ENCODE assay signal across 28 mouse cellular contexts in genomic region chr11:71444056-71444455, GRCm38 (mm10).
DNase-seq lines count a peak whose midpoint lies in the region; ATAC-seq lines count a peak whose summit lies in the region.
"Had no signal": no experiment of that assay in that cellular context is flagged by ENCODE, and none has a peak within 500 bp of the region (broad histone marks: within the 10 kb centered on the region; RNA-seq: fewer than 3 reads in every experiment).

No protein-coding gene starts in this region.

- H3K27me3 ChIP-seq in embryonic facial prominence, embryonic 14.5 days (replicated peaks; ENCODE audit: control insufficient read depth, insufficient read depth, low read length): no peaks in the 10 kb centered on the region
- H3K27me3 ChIP-seq in embryonic facial prominence, embryonic 10.5 days (replicated peaks; ENCODE audit: low read depth, poor library complexity, severe bottlenecking): peaks cover 15% of the 10 kb centered on the region
- 0 out of 2 replicates have a peak, but pooled peaks cover 4% of the 10 kb centered on the region for H3K27me3 ChIP-seq in heart, embryonic 11.5 days (ENCODE audit: control insufficient read depth, insufficient read depth, low read length)
- no peaks in the 10 kb centered on the region for H3K27me3 ChIP-seq in hindbrain, embryonic 16.5 days (replicated peaks; ENCODE audit: control insufficient read depth, insufficient read depth, low read length)
- H3K27me3 ChIP-seq: embryonic facial prominence, embryonic 15.5 days; hindbrain, embryonic 15.5 days; megakaryocyte, embryonic 14.5 days; midbrain, embryonic 15.5 days had no signal

- DNase-seq in embryonic facial prominence, embryonic 14.5 days (ENCODE audit: low spot score): peak; percentile 26
- no peak for DNase-seq in embryonic facial prominence, embryonic 10.5 days (ENCODE audit: low spot score)
- peak; percentile 46 for DNase-seq in heart, adult 11 months
- peak; percentile 14 for DNase-seq in testis, postnatal 10 days (ENCODE audit: low spot score)
- no peak for DNase-seq in testis, postnatal 14 days (ENCODE audit: low spot score)
- DNase-seq: adrenal gland, postnatal 10 days; cerebellum, adult 11-12 months; cerebellum, adult 9-11 months; gastrocnemius, postnatal 25 days; heart, adult 18-20 months; heart, postnatal 10 days; kidney, adult 2 months; kidney, postnatal 36 days; layer of hippocampus, postnatal 36 days; left cerebral cortex, postnatal 4 days; liver, postnatal 0 days; lung, postnatal 4 days; thymus, postnatal 14 days had no signal

- no peak overlapping the region for H3K9ac ChIP-seq in embryonic facial prominence, embryonic 14.5 days (ENCODE audit: low read depth, low read length)
- no peak overlapping the region for H3K9ac ChIP-seq in heart, embryonic 11.5 days (ENCODE audit: low read depth, low read length)
- H3K9ac ChIP-seq in hindbrain, embryonic 16.5 days (ENCODE audit: low read depth, low read length): no peak overlapping the region
- H3K9ac ChIP-seq: embryonic facial prominence, embryonic 15.5 days; heart, embryonic 13.5 days; hindbrain, embryonic 15.5 days; intestine, embryonic 15.5 days; liver, embryonic 12.5 days; liver, postnatal 0 days; midbrain, embryonic 15.5 days had no signal

- no peak overlapping the region for H3K4me2 ChIP-seq in embryonic facial prominence, embryonic 14.5 days (ENCODE audit: low read depth, low read length)
- H3K4me2 ChIP-seq in heart, embryonic 11.5 days: no peak overlapping the region
- H3K4me2 ChIP-seq in hindbrain, embryonic 16.5 days (ENCODE audit: low read length): no peak overlapping the region
- H3K4me2 ChIP-seq: embryonic facial prominence, embryonic 15.5 days; heart, embryonic 13.5 days; hindbrain, embryonic 15.5 days; intestine, embryonic 15.5 days; liver, embryonic 12.5 days; midbrain, embryonic 15.5 days had no signal

- H3K4me3 ChIP-seq in embryonic facial prominence, embryonic 14.5 days (ENCODE audit: low read depth, low read length): no peak overlapping the region
- no peak overlapping the region for H3K4me3 ChIP-seq in embryonic facial prominence, embryonic 10.5 days
- H3K4me3 ChIP-seq in heart, embryonic 11.5 days (ENCODE audit: low read depth, low read length): no peak overlapping the region
- no peak overlapping the region for H3K4me3 ChIP-seq in hindbrain, embryonic 16.5 days (ENCODE audit: low read length)
- H3K4me3 ChIP-seq: embryonic facial prominence, embryonic 15.5 days; heart, embryonic 13.5 days; hindbrain, embryonic 10.5 days; hindbrain, embryonic 15.5 days; intestine, embryonic 15.5 days; liver, embryonic 12.5 days; megakaryocyte, embryonic 14.5 days; midbrain, embryonic 15.5 days had no signal

- no peak for ATAC-seq in embryonic facial prominence, embryonic 14.5 days (ENCODE audit: low read depth)
- no peak for ATAC-seq in heart, embryonic 11.5 days (replicated peaks; ENCODE audit: insufficient number of reproducible peaks, low FRiP score, low TSS enrichment)
- no peak for ATAC-seq in hindbrain, embryonic 16.5 days
- ATAC-seq: intestine, embryonic 15.5 days; liver, embryonic 12.5 days; liver, postnatal 0 days; midbrain, embryonic 15.5 days had no signal

- peaks cover 12% of the 10 kb centered on the region for H3K4me1 ChIP-seq in embryonic facial prominence, embryonic 14.5 days (ENCODE audit: control insufficient read depth, insufficient read depth, low read length)
- peaks cover 14% of the 10 kb centered on the region for H3K4me1 ChIP-seq in embryonic facial prominence, embryonic 10.5 days
- no peaks in the 10 kb centered on the region for H3K4me1 ChIP-seq in heart, embryonic 11.5 days (ENCODE audit: control insufficient read depth, insufficient read depth, low read length)
- H3K4me1 ChIP-seq in hindbrain, embryonic 16.5 days (ENCODE audit: control insufficient read depth, insufficient read depth, low read depth, low read length): peaks cover 20% of the 10 kb centered on the region
- H3K4me1 ChIP-seq: intestine, embryonic 15.5 days; liver, embryonic 12.5 days; megakaryocyte, embryonic 14.5 days had no signal

- H3K36me3 ChIP-seq in embryonic facial prominence, embryonic 14.5 days (ENCODE audit: control insufficient read depth, insufficient read depth, low read length): no peaks in the 10 kb centered on the region
- no peaks in the 10 kb centered on the region for H3K36me3 ChIP-seq in embryonic facial prominence, embryonic 10.5 days (replicated peaks)
- no peaks in the 10 kb centered on the region for H3K36me3 ChIP-seq in heart, embryonic 11.5 days (ENCODE audit: control insufficient read depth, insufficient read depth, low read length)
- H3K36me3 ChIP-seq in hindbrain, embryonic 16.5 days (ENCODE audit: control insufficient read depth, insufficient read depth, low read length): no peaks in the 10 kb centered on the region
- H3K36me3 ChIP-seq: embryonic facial prominence, embryonic 15.5 days; heart, embryonic 13.5 days; hindbrain, embryonic 10.5 days; hindbrain, embryonic 15.5 days; intestine, embryonic 15.5 days; liver, embryonic 12.5 days; midbrain, embryonic 15.5 days had no signal

- H3K27ac ChIP-seq in embryonic facial prominence, embryonic 14.5 days (replicated peaks; ENCODE audit: low read depth, low read length): no peak overlapping the region
- no peak overlapping the region for H3K27ac ChIP-seq in embryonic facial prominence, embryonic 10.5 days (replicated peaks)
- no peak overlapping the region for H3K27ac ChIP-seq in heart, embryonic 11.5 days (ENCODE audit: low read depth, low read length)
- no peak overlapping the region for H3K27ac ChIP-seq in hindbrain, embryonic 16.5 days (ENCODE audit: low read depth, low read length)
- H3K27ac ChIP-seq: embryonic facial prominence, embryonic 15.5 days; heart, embryonic 13.5 days; hindbrain, embryonic 10.5 days; hindbrain, embryonic 15.5 days; intestine, embryonic 15.5 days; liver, embryonic 12.5 days; midbrain, embryonic 15.5 days had no signal

- 42% methylated on average over 6 of the region's 6 CpGs for WGBS in embryonic facial prominence, embryonic 14.5 days
- WGBS in embryonic facial prominence, embryonic 10.5 days: 52% methylated on average over 6 of the region's 6 CpGs
- 44% methylated on average over 6 of the region's 6 CpGs for WGBS in heart, embryonic 11.5 days (ENCODE audit: insufficient replicate concordance)
- WGBS in hindbrain, embryonic 16.5 days: 29% methylated on average over 6 of the region's 6 CpGs

- no peaks in the 10 kb centered on the region for H3K9me3 ChIP-seq in embryonic facial prominence, embryonic 14.5 days (ENCODE audit: control insufficient read depth, low read length)
- no peaks in the 10 kb centered on the region for H3K9me3 ChIP-seq in embryonic facial prominence, embryonic 10.5 days
- no peaks in the 10 kb centered on the region for H3K9me3 ChIP-seq in heart, embryonic 11.5 days (replicated peaks; ENCODE audit: control insufficient read depth, low read length)
- no peaks in the 10 kb centered on the region for H3K9me3 ChIP-seq in hindbrain, embryonic 16.5 days (ENCODE audit: control insufficient read depth, low read length)
- H3K9me3 ChIP-seq: embryonic facial prominence, embryonic 15.5 days; heart, embryonic 13.5 days; hindbrain, embryonic 10.5 days; hindbrain, embryonic 15.5 days; intestine, embryonic 15.5 days; liver, embryonic 12.5 days; midbrain, embryonic 15.5 days had no signal

Comparison
In these comparisons a context has a peak if more than half of its experiments do, and no peak if none do; other contexts are left out.
1. DNase-seq: peak in embryonic facial prominence, embryonic 14.5 days (single experiment), heart, adult 11 months (single experiment) and testis, postnatal 10 days (single experiment); none in embryonic facial prominence, embryonic 10.5 days (single experiment) and testis, postnatal 14 days (single experiment).